Mouse (Mus musculus) neural tube, embryonic 11.5 days (tissue): ENCODE measurements around the gene Apoa2. TPM values are rescaled to one million over a fixed set of nuclear protein-coding genes. Genes with fewer than 3 reads are reported as not detected.
A peak's percentile ranks its signal among the peaks of the same experiment; 100 is the strongest.

Experiments used
- ATAC-seq: fragments of 200-750 bp; cut with Nextera tagmentation; 2 replicates; pipeline ENCODE4 v1.8.0; 2017; ENCODE audit warnings: moderate number of reproducible peaks, mild to moderate bottlenecking, moderate TSS enrichment, moderate library complexity; ENCODE audit not compliant: insufficient read depth, low FRiP score, low TSS enrichment
- DNase-seq: peaks from one replicate; pipeline ENCODE4 v3.0.0-alpha.2; 2015; ENCODE audit warnings: low spot score
- H3K27ac ChIP-seq: fragments of 300-500 bp; sonication (generic); 2 replicates; pipeline ENCODE4 v1.5.1; 2014; ENCODE audit warnings: low read depth, mild to moderate bottlenecking, low read length
- H3K27me3 ChIP-seq: fragments of 300-500 bp; sonication (generic); 2 replicates; pipeline ENCODE4 v1.6.1; 2014; ENCODE audit warnings: mild to moderate bottlenecking, low read length, mixed read lengths; ENCODE audit not compliant: control insufficient read depth, insufficient read depth
- H3K36me3 ChIP-seq: fragments of 300-500 bp; sonication (generic); 2 replicates; pipeline ENCODE4 v1.6.1; 2014; ENCODE audit warnings: mild to moderate bottlenecking, low read length, moderate library complexity, mixed read lengths; ENCODE audit not compliant: control insufficient read depth, insufficient read depth
- H3K4me1 ChIP-seq: fragments of 300-500 bp; sonication (generic); 2 replicates; pipeline ENCODE4 v1.6.1; 2014; ENCODE audit warnings: low read length, mixed read lengths; ENCODE audit not compliant: control insufficient read depth, insufficient read depth
- H3K4me2 ChIP-seq: fragments of 300-500 bp; sonication (generic); 2 replicates; pipeline ENCODE4 v1.6.1; 2014; ENCODE audit warnings: low read depth, mild to moderate bottlenecking, moderate library complexity
- H3K4me3 ChIP-seq: fragments of 300-500 bp; sonication (generic); 2 replicates; pipeline ENCODE4 v1.5.1; 2014; ENCODE audit warnings: low read depth, low read length
- H3K9ac ChIP-seq: fragments of 300-500 bp; sonication (generic); 2 replicates; pipeline ENCODE4 v1.6.1; 2014; ENCODE audit warnings: mild to moderate bottlenecking, low read length
- H3K9me3 ChIP-seq: fragments of 300-500 bp; sonication (generic); 2 replicates; pipeline ENCODE4 v1.6.1; 2016; ENCODE audit warnings: low read length; ENCODE audit not compliant: control insufficient read depth
- WGBS: fragments of 180-500 bp; shearing (Covaris S2); extraction: QIAGEN DNeasy Blood & Tissue Kit; methylation state at CpG from one replicate; pipeline ENCODE4 v1.1.7; 2014; 5-methylcytosine and 5-hydroxymethylcytosine counted together
- polyA plus RNA-seq: library from polyadenylated mRNA; unstranded; fragments of >200 nt; fragmentation: Nextera tagmentation; extraction: Ambion mirVana; gene quantifications from 2 replicates; pipeline ENCODE4 v1.2.1, GENCODE M21; 2014

The Apoa2 gene
- polyA plus RNA-seq, 1 experiment from 2014 or later = 4.9 TPM

DNA sequence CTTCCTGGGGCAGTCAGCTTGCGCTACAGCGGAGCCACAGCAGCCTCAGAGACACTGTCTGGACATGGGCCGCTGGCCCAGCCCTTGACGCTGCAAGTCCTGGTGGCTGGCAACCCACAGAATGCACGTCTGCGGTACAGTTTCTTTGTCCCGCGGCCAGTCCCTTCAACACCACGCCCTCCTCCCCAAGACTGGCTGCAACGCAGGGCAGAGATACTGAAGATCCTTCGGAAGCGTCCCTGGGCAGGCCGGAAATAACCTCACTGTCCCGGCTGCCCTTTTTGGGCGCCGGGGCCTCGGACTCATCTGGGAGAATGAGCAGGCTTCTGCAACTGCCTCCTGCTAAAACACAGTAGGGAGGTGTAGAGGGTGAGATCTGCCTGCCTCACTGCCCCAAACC lies 34.1 kb downstream of the Apoa2 start:
- no peak overlapping the region for H3K4me2 ChIP-seq
- WGBS = 83% methylated on average over 17 of the region's 17 CpGs
- no peak for DNase-seq
- H3K9me3 ChIP-seq = no peaks in the 10 kb centered on the region
- H3K4me3 ChIP-seq = no peak overlapping the region
- H3K27ac ChIP-seq = no peak overlapping the region
- H3K9ac ChIP-seq = no peak overlapping the region
- ATAC-seq = no peak
- no peaks in the 10 kb centered on the region for H3K4me1 ChIP-seq
- H3K27me3 ChIP-seq = no peaks in the 10 kb centered on the region
- peaks cover 2% of the 10 kb centered on the region; the same call in 1 of the 2 replicates for H3K36me3 ChIP-seq

GRCm38 (mm10) chr1:171260316-171260715 lies 35.5 kb downstream of the Apoa2 start:
- DNase-seq = no peak
- H3K9me3 ChIP-seq = no peaks in the 10 kb centered on the region
- no peaks in the 10 kb centered on the region for H3K27me3 ChIP-seq
- no peak overlapping the region for H3K4me2 ChIP-seq
- no peak overlapping the region for H3K9ac ChIP-seq
- no peak for ATAC-seq
- no peak overlapping the region for H3K27ac ChIP-seq
- H3K4me1 ChIP-seq = no peaks in the 10 kb centered on the region
- no peak overlapping the region for H3K4me3 ChIP-seq
- H3K36me3 ChIP-seq = peaks cover 2% of the 10 kb centered on the region; the same call in 1 of the 2 replicates
- 89% methylated on average over 3 of the region's 3 CpGs for WGBS

GRCm38 (mm10) chr1:171262594-171263130 lies 37.8 kb downstream of the Apoa2 start:
- no peak overlapping the region for H3K27ac ChIP-seq
- no peak overlapping the region for H3K9ac ChIP-seq
- no peaks in the 10 kb centered on the region for H3K9me3 ChIP-seq
- peak overlapping the region; percentile 15; the same call in 1 of the 2 replicates for H3K4me3 ChIP-seq
- DNase-seq (peak; percentile 40), ATAC-seq (no peak)
- H3K4me2 ChIP-seq = peak overlapping the region; percentile 15
- peaks cover 2% of the 10 kb centered on the region; the same call in 1 of the 2 replicates for H3K36me3 ChIP-seq
- 11% methylated on average over 8 of the region's 8 CpGs for WGBS
- H3K4me1 ChIP-seq = no peaks in the 10 kb centered on the region
- no peaks in the 10 kb centered on the region for H3K27me3 ChIP-seq

GRCm38 (mm10) chr1:171263185-171263611 lies 38.3 kb downstream of the Apoa2 start:
- no peak overlapping the region for H3K9ac ChIP-seq
- 6% methylated on average over 2 of the region's 2 CpGs for WGBS
- H3K4me1 ChIP-seq = no peaks in the 10 kb centered on the region
- DNase-seq (no peak), ATAC-seq (no peak)
- peak overlapping the region; percentile 15; the same call in 1 of the 2 replicates for H3K4me3 ChIP-seq
- peaks cover 2% of the 10 kb centered on the region; the same call in 1 of the 2 replicates for H3K36me3 ChIP-seq
- no peaks in the 10 kb centered on the region for H3K27me3 ChIP-seq
- no peaks in the 10 kb centered on the region for H3K9me3 ChIP-seq
- no peak overlapping the region for H3K27ac ChIP-seq
- H3K4me2 ChIP-seq = peak overlapping the region; percentile 15

DNA sequence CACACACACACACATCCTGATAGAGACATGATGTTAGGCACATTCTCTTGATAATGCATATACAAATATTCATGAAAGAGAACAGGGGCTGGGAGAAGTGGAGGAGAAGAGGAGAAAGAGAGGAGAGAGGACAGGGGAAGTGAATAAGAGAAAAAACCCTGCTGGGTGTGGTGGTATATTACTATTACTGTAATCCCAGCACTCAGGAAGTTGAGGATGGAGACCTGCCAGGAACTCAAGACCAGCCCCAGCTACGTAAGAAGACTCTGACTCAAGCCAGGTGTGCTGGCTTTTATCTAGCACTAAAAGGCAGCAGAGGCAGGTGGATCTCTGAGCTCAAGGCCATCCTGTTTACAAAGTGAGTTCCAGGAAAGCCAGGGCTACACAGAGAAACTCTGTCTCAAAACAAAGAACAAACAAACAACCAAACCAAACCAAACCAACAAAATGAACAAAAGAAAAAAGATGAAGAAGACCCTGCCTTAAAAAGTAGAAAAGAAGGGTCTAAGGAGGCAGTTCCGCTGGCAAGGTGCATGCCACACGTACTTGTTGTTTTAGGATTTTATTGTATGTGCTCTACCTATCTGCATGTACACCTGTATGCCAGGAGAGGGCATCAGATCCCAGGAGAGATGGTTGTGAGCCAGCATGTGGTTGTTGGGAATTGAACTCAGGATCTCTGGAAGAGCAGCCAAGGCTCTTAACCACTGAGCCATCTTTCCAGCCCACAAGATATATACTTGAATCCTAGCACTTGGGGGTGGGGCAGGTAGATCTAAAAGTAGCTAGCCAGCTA lies 39.0 kb downstream of the Apoa2 start:
- Histone ChIP-seq H3K36me3 (no peaks in the 10 kb centered on the region), H3K27ac (no peak overlapping the region), H3K4me2 (no peak overlapping the region), H3K4me1 (no peaks in the 10 kb centered on the region), H3K27me3 (no peaks in the 10 kb centered on the region), H3K9ac (no peak overlapping the region), H3K4me3 (no peak overlapping the region), H3K9me3 (no peaks in the 10 kb centered on the region)
- DNase-seq (no peak), ATAC-seq (no peak; the same call in 1 of the 2 replicates)
- 91% methylated on average over 3 of the region's 3 CpGs for WGBS

DNA sequence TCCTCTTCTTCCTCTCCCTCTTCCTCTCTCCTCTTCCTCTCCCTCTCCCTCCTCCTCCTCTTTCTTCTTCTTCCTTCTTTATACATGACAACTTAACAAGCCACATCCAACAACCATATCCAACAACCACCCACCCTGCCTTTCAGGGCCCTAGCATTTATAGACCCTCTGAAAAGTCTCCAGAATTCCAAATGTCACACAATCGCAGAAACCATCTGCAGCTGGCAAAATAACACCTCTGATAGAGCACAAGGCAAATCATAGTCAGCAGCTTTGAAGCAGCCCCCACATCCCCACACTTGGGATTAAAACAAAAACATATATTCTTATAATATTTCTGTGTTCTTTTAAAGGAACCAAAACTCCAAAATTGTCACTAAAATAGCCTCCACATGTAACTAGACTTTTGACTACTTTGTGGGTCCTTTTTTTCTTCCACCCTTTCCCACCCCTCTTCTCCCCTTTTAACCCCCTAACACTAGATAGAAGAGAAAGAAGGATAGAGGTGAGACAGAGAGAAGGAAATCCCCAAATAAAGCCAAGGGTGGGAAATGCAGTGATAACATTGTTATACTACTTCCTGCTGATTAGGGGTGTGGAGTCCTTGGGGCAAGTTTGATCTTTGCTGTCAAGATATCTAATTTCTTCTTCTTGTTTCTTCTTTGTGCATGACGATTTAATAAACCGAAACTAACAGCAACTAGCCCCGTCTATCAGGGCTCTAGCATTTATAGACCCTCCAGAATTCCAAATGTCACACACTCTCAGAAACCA lies 41.3 kb downstream of the Apoa2 start:
- no peak overlapping the region for H3K27ac ChIP-seq
- H3K9ac ChIP-seq = no peak overlapping the region
- DNase-seq (no peak), ATAC-seq (no peak)
- no peaks in the 10 kb centered on the region for H3K9me3 ChIP-seq
- 79% methylated on average over 4 of the region's 4 CpGs for WGBS
- H3K4me3 ChIP-seq = no peak overlapping the region
- H3K36me3 ChIP-seq = no peaks in the 10 kb centered on the region
- peaks cover 9% of the 10 kb centered on the region for H3K4me1 ChIP-seq
- no peak overlapping the region for H3K4me2 ChIP-seq
- no peaks in the 10 kb centered on the region for H3K27me3 ChIP-seq

GRCm38 (mm10) chr1:171268341-171268740 lies 43.5 kb downstream of the Apoa2 start:
- peaks cover 3% of the 10 kb centered on the region for H3K36me3 ChIP-seq
- WGBS = 61% methylated on average over 1 of the region's 1 CpGs
- no peak for ATAC-seq

DNA sequence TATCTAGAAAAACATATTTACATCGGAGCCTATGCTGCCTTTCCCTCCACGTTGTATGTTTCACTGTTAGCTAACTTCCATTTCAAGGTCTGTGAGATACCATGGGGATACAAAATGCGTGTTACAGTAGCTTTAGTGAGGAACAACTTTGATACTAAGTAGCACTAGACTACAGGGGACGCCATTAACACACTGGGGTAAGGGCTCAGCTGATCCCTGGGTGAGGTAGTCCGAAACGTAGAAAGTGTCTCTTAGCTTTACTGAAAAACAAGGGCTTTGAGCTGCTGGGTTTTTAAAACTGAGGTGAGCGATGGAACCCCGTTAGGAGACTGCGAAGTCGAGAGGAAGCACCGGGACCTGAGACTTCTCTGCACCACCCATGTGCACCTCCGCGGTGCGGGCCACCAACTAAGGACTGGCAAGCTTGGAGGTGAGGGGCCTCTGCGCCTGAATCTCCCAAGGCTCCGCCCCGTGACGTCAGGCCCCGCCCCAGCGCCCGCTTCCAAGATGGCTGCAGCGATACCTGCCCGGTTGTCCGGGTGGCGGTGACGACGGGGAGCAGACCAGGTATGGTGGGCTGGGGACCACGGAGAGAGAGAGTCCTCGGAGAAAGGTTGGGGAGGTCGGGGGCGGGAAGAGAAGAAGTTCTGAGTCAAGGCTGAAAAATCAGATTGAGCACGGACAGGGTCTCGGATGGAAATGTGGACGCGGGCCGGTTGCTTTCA lies 45.2 kb downstream of the Apoa2 start, which contains the start of gene B4galt3:
B4galt3 (plus strand) TSS at position 481 of the 725 bp plus-strand sequence.
- H3K9me3 ChIP-seq = no peaks in the 10 kb centered on the region
- H3K4me2 ChIP-seq = peak within 1 kb of the TSS; percentile 96
- H3K27me3 ChIP-seq = no peaks in the 10 kb centered on the region
- peak within 1 kb of the TSS; percentile 77 for H3K9ac ChIP-seq
- WGBS = 3% methylated on average over 36 of the region's 36 CpGs
- peak within 1 kb of the TSS; percentile 29; the same call in 1 of the 2 replicates for H3K27ac ChIP-seq
- ATAC-seq (peak; percentile 97), DNase-seq (peak; percentile 93)
- peak within 1 kb of the TSS; percentile 82 for H3K4me3 ChIP-seq
- H3K36me3 ChIP-seq = peaks cover 6% of the 10 kb centered on the region
- peaks cover 13% of the 10 kb centered on the region for H3K4me1 ChIP-seq

More at GRCm38 (mm10) chr1:171268341-171268740, 43.5 kb downstream of the Apoa2 start:
- DNase-seq = no peak
- peaks cover 13% of the 10 kb centered on the region for H3K4me1 ChIP-seq
- no peak overlapping the region for H3K9ac ChIP-seq
- no peaks in the 10 kb centered on the region for H3K9me3 ChIP-seq
- no peak overlapping the region for H3K4me3 ChIP-seq
- no peak overlapping the region for H3K27ac ChIP-seq
- H3K27me3 ChIP-seq = no peaks in the 10 kb centered on the region
- H3K4me2 ChIP-seq = no peak overlapping the region
